Mouse (Mus musculus) olfactory bulb, adult 2 months (tissue): ENCODE measurements around the gene Inhbe.

ENCODE experiments used
- CTCF ChIP-seq: fragments of 200-500 bp; IDR thresholded peaks from 2 replicates; pipeline ENCODE4 v1.5.1; 2012; ENCODE audit warnings: low read depth, mild to moderate bottlenecking, low read length, moderate library complexity; ENCODE audit not compliant: insufficient read depth
- POLR2A ChIP-seq: fragments of 200-500 bp; IDR thresholded peaks from 2 replicates; pipeline ENCODE4 v1.6.1; 2012; ENCODE audit warnings: mild to moderate bottlenecking, low read depth, low read length, moderate library complexity; ENCODE audit not compliant: insufficient read depth

- TF ChIP-seq CTCF = no peak
- no peak for TF ChIP-seq POLR2A
Measured at GRCm38 (mm10) chr10:127319969-127320368, 34.2 kb downstream of the Inhbe start.
